Mouse (Mus musculus) splenic B cell, adult 2 months (primary cell): Measurements from ENCODE around the gene Pcnx4.
"Not testable (repeated sequence)": the region's sequence is repeated elsewhere in the genome, so short reads cannot be mapped to it uniquely, and the experiment has no call there.

Experiments used
- DNase-seq: peaks from one replicate; pipeline ENCODE4 v3.0.0-alpha.2; 2011; ENCODE audit warnings: low read depth, low spot score
- H3K27me3 ChIP-seq: 2 replicates; pipeline ENCODE4 v1.6.1; 2012; ENCODE audit warnings: mild to moderate bottlenecking, low read length, moderate library complexity, mixed read lengths; ENCODE audit not compliant: control insufficient read depth, poor library complexity, insufficient read depth, severe bottlenecking
- H3K36me3 ChIP-seq: 2 replicates; pipeline ENCODE4 v1.6.1; 2012; ENCODE audit warnings: mild to moderate bottlenecking, low read length, moderate library complexity, mixed read lengths; ENCODE audit not compliant: control insufficient read depth, poor library complexity, insufficient read depth, severe bottlenecking

The Pcnx4 gene

DNA sequence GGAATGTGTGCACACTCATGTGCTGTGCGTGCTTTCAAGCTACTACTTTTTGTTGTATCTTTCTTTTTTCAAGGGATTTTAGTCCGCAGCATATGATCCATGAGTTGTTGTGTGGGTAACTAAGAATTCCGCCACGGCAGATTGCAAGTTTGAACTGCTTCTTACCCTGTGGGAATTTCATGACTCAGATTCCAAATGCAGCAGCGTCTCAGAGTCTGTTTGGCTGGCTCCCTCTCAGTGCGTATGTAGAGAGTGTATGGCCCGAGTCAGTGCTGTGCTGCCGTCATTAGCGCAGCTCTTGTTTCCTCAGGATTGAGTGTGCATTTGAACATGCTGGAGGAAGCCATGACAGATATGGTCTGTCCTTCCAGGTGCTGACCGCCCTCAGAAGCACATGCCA lies 2.4 kb downstream of the Pcnx4 start:
- Histone ChIP-seq H3K27me3 (no peaks in the 10 kb centered on the region), H3K36me3 (no peaks in the 10 kb centered on the region; the same call in 1 of the 2 replicates)
- no peak for DNase-seq

GRCm38 (mm10) chr12:72554347-72554746 lies 18.2 kb downstream of the Pcnx4 start:
- no peaks in the 10 kb centered on the region for H3K27me3 ChIP-seq
- no peaks in the 10 kb centered on the region for H3K36me3 ChIP-seq
- DNase-seq, result no peak

GRCm38 (mm10) chr12:72564281-72564795 lies 28.2 kb downstream of the Pcnx4 start:
- DNase-seq, result no peak
- Histone ChIP-seq H3K36me3 (no peaks in the 10 kb centered on the region), H3K27me3 (no peaks in the 10 kb centered on the region; the same call in 1 of the 2 replicates)

GRCm38 (mm10) chr12:72582021-72582420 lies 45.8 kb downstream of the Pcnx4 start:
- H3K27me3 ChIP-seq, result no peaks in the 10 kb centered on the region
- no peak for DNase-seq
- H3K36me3 ChIP-seq, result no peaks in the 10 kb centered on the region; the same call in 1 of the 2 replicates

DNA sequence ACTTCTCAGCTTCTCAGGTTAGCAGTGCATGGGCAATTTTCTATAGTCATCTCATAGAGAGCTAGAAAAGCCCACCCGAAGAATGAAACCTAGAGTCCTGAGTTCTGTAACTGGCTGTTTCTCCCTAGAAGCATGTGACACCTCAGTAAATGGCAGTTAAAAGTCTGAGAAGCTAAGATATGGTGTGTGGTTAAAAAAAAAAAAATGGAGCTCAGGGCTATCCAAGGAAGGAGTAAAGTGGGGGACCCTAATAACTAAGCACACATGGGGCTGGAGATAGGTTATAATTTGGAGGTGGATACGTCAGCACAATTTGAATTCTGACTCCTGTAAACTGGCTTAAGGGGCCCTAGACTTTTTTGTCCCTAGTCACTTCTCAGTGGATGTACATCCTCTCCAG lies 46.9 kb downstream of the Pcnx4 start:
- no peaks in the 10 kb centered on the region for H3K27me3 ChIP-seq
- no peaks in the 10 kb centered on the region; the same call in 1 of the 2 replicates for H3K36me3 ChIP-seq
- no peak for DNase-seq

DNA sequence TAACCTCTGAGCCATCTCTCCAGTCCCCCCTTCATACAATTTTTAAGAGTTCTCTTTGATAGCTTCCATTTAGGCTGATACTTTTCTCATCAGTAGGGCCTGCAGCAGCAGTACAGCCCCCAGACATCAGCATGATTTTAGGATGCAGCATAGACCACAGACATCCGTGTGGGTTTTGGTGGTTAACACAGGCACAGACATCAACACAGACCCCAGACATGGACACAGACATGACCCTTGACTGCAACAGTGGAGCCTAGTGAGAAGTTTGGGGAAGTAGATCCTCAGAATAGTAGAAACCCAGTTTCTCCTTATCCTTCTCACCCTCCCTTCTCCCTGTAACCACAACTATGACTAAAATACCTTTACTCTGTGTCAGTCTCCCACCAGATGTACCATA lies 49.2 kb downstream of the Pcnx4 start:
- Histone ChIP-seq H3K36me3 (no peaks in the 10 kb centered on the region), H3K27me3 (no peaks in the 10 kb centered on the region)
- DNase-seq, result no peak

- no peak for DNase-seq
- Histone ChIP-seq H3K27me3 (no peaks in the 10 kb centered on the region), H3K36me3 (no peaks in the 10 kb centered on the region)
Measured at GRCm38 (mm10) chr12:72592991-72593390, 56.8 kb downstream of the Pcnx4 start.

DNA sequence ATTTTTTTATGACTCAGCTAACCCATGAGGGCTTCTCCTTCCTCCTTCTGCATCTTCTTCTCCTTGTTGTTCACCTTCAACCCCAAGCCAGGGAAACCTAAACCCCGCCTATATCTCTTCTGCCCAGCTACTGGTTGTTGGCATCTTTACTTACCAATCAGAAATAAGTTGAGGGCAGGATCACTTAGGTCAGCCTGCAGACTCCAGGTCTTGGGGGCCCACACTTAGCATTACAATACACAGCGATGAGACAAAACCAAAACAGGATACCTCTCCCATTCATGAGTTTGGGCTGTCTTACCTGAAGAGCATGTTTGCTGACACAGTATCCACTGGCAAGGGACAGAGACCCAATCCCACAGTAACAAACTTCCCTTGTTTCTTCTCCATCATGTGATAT lies 57.8 kb downstream of the Pcnx4 start:
- no peaks in the 10 kb centered on the region for H3K36me3 ChIP-seq
- H3K27me3 ChIP-seq, result no peaks in the 10 kb centered on the region
- DNase-seq, result no peak

DNA sequence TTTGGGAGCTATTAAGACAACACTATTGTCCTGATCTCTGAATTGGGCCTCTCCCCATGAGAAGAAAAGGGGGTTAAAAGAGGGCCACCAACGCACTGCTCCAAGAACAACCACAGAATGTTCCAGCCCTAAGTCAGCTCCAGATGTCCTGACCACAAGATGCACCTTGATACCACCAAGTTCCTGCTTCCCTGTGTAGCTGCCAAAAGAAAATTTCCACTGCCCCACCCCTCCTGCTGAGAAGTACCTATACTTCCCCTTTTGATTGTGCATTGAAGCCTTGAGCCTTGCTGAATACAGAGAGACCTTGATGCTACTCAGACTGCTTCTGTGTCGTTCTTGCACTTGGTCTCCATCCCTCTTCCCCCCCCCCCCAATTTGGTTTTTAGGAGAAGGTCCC lies 62.5 kb downstream of the Pcnx4 start:
- not testable (repeated sequence) for H3K36me3 ChIP-seq, DNase-seq, H3K27me3 ChIP-seq

DNA sequence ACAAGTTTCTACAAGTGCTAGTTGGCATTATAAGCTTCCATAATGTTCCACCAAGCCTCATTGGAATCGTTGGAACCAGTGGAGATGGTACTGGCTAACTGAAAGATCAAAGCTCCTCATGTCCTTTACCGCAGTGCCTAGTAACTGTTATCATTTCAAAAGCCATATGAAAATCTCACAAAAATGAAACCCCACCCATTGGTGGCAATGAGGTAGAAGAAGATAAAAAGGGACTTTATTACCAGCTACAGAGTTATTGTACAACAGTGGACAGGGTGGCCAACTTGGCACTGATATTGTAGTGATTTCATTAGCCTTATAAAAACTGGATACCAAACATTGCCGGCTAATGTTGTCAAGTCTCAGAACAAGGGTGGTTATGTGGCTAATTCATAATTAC lies 75.9 kb downstream of the Pcnx4 start:
- Histone ChIP-seq H3K27me3 (no peaks in the 10 kb centered on the region), H3K36me3 (no peaks in the 10 kb centered on the region)
- no peak for DNase-seq

DNA sequence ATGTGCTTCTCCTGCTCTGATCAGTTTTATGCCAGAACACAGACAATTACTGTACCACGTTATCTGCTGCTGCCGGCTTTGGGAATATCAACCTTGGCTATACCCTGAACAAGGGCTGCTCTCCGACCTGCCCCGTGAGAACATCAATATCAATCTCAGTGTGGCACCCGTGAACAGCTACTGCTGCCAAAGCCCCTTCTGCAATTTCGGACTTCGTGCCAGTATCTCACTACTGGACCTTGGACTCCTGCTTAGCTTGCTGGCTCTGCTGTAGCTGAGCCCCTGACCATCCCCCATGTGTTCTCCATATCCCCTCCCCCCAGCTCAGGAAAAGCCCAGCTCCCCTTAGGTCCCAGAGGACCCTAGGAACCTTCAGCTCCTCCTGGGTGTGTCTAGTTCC lies 84.7 kb downstream of the Pcnx4 start:
- H3K27me3 ChIP-seq, result no peaks in the 10 kb centered on the region
- H3K36me3 ChIP-seq, result no peaks in the 10 kb centered on the region
- DNase-seq, result no peak

DNA sequence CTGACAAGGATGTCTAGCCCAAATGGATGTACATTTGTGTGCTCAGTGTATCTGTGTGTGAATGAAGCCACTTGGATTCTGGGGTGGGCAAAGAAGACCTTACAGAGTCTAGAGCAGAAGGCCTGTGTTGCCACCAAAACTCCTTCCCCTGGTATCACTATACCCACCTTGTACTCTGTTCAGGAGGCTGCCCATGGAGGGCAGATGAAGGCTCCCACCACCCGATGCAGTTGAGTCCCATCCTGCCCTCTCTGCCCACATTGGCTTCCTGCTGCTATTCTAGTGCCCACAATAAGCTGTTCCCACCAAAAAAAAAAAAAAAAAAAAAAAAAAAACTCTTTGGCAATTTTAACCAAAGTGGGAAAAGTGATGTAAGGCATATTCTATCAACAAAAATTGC lies 85.3 kb downstream of the Pcnx4 start:
- no peaks in the 10 kb centered on the region for H3K27me3 ChIP-seq
- H3K36me3 ChIP-seq, result no peaks in the 10 kb centered on the region
- DNase-seq, result no peak

- DNase-seq, result no peak
- Histone ChIP-seq H3K27me3 (no peaks in the 10 kb centered on the region), H3K36me3 (no peaks in the 10 kb centered on the region)
Measured at GRCm38 (mm10) chr12:72622853-72623496, 86.8 kb downstream of the Pcnx4 start.

- Histone ChIP-seq H3K27me3 (no peaks in the 10 kb centered on the region), H3K36me3 (no peaks in the 10 kb centered on the region)
- no peak for DNase-seq
Measured at GRCm38 (mm10) chr12:72628751-72629150, 92.6 kb downstream of the Pcnx4 start.
